Mouse (Mus musculus) kidney, adult 9 months (tissue): ENCODE measurements at regions not wholly inside any gene's neighbourhood (a gene's known extent, or its start where the extent isn't known, plus 50 kb on each side); places are given as distances from the start of the nearest gene placed in this dataset.
"Not testable (repeated sequence)": the region's sequence is repeated elsewhere in the genome, so short reads cannot be mapped to it uniquely, and the experiment has no call there.

Experiments
- DNase-seq: peaks from one replicate; pipeline ENCODE4 v3.0.0; 2022

- DNase-seq = no peak
Measured at GRCm38 (mm10) chr8:46355066-46355465, 60.6 kb upstream of the Helt start.

- DNase-seq = not testable (repeated sequence)
Measured at GRCm38 (mm10) chr8:46357961-46358360, 63.5 kb upstream of the Helt start.

- no peak for DNase-seq
Measured at GRCm38 (mm10) chr8:46362871-46363306, 68.4 kb upstream of the Helt start.

- peak; percentile 37 for DNase-seq
Measured at GRCm38 (mm10) chr8:46365711-46366110, 71.2 kb upstream of the Helt start.

- DNase-seq = no peak
Measured at GRCm38 (mm10) chr8:46367125-46367524, 72.7 kb upstream of the Helt start.

GRCm38 (mm10) chr8:46374092-46374491, 79.6 kb upstream of the Helt start:
- DNase-seq = no peak

- DNase-seq = no peak
Measured at GRCm38 (mm10) chr8:46375986-46376385, 81.5 kb upstream of the Helt start.

- no peak for DNase-seq
Measured at GRCm38 (mm10) chr8:46384926-46385325, 85.9 kb upstream of the Acsl1 start.

GRCm38 (mm10) chr8:46385806-46386205, 85.0 kb upstream of the Acsl1 start:
- no peak for DNase-seq

- DNase-seq = no peak
Measured at GRCm38 (mm10) chr8:46386553-46386952, 84.3 kb upstream of the Acsl1 start.

GRCm38 (mm10) chr8:46387037-46387436, 83.8 kb upstream of the Acsl1 start:
- peak; percentile 90 for DNase-seq

- peak; percentile 72 for DNase-seq
Measured at GRCm38 (mm10) chr8:46388421-46388820, 82.4 kb upstream of the Acsl1 start.

GRCm38 (mm10) chr8:46390431-46390830, 80.4 kb upstream of the Acsl1 start:
- DNase-seq = peak; percentile 91

GRCm38 (mm10) chr8:46391678-46392077, 79.2 kb upstream of the Acsl1 start:
- no peak for DNase-seq

GRCm38 (mm10) chr8:46393296-46393695, 77.5 kb upstream of the Acsl1 start:
- peak; percentile 70 for DNase-seq

GRCm38 (mm10) chr8:46394750-46395149, 76.1 kb upstream of the Acsl1 start:
- no peak for DNase-seq

GRCm38 (mm10) chr8:46395348-46395747, 75.5 kb upstream of the Acsl1 start:
- no peak for DNase-seq

- no peak for DNase-seq
Measured at GRCm38 (mm10) chr8:46397081-46397480, 73.8 kb upstream of the Acsl1 start.

- no peak for DNase-seq
Measured at GRCm38 (mm10) chr8:46397777-46398176, 73.1 kb upstream of the Acsl1 start.

GRCm38 (mm10) chr8:46400595-46400994, 70.2 kb upstream of the Acsl1 start:
- no peak for DNase-seq

GRCm38 (mm10) chr8:46403877-46404560, 66.8 kb upstream of the Acsl1 start:
- peak; percentile 89 for DNase-seq

- DNase-seq = peak; percentile 58
Measured at GRCm38 (mm10) chr8:46408886-46409285, 62.0 kb upstream of the Acsl1 start.

- peak; percentile 94 for DNase-seq
Measured at GRCm38 (mm10) chr8:46409296-46409695, 61.5 kb upstream of the Acsl1 start.

- DNase-seq = no peak
Measured at GRCm38 (mm10) chr8:46411877-46412625, 58.8 kb upstream of the Acsl1 start.
